Mouse (Mus musculus) induced T-regulatory cell, adult 2 months (primary cell): ENCODE data around the gene Ulk4.

ENCODE experiments used
- DNase-seq: peaks from one replicate; pipeline ENCODE4 v3.0.0-alpha.2; 2012; ENCODE audit warnings: low read depth

Ulk4 gene

GRCm38 (mm10) chr9:121192601-121193370 lies 84.2 kb downstream of the Ulk4 start:
- DNase-seq = no peak

GRCm38 (mm10) chr9:121187811-121188210 lies 89.2 kb downstream of the Ulk4 start:
- DNase-seq = no peak

- DNase-seq = no peak
These were observed 91.2 kb downstream of the Ulk4 start for GRCm38 (mm10) chr9:121185796-121186195.

GRCm38 (mm10) chr9:121176350-121176749 lies 100.6 kb downstream of the Ulk4 start:
- DNase-seq = no peak

GRCm38 (mm10) chr9:121175201-121175600 lies 101.8 kb downstream of the Ulk4 start:
- DNase-seq = no peak

- no peak for DNase-seq
These were observed 104.9 kb downstream of the Ulk4 start for GRCm38 (mm10) chr9:121172123-121172522.

GRCm38 (mm10) chr9:121171609-121172008 lies 105.4 kb downstream of the Ulk4 start:
- DNase-seq = no peak

- DNase-seq = no peak
These were observed 112.4 kb downstream of the Ulk4 start for GRCm38 (mm10) chr9:121164607-121165006.

GRCm38 (mm10) chr9:121162789-121163188 lies 114.2 kb downstream of the Ulk4 start:
- DNase-seq = peak; percentile 28

- DNase-seq = no peak
These were observed 115.0 kb downstream of the Ulk4 start for GRCm38 (mm10) chr9:121161818-121162565.

- no peak for DNase-seq
These were observed 120.7 kb downstream of the Ulk4 start for GRCm38 (mm10) chr9:121156253-121156831.

GRCm38 (mm10) chr9:121153276-121153675 lies 123.7 kb downstream of the Ulk4 start:
- no peak for DNase-seq

GRCm38 (mm10) chr9:121148602-121149001 lies 128.4 kb downstream of the Ulk4 start:
- no peak for DNase-seq

GRCm38 (mm10) chr9:121143208-121143607 lies 133.8 kb downstream of the Ulk4 start:
- no peak for DNase-seq

GRCm38 (mm10) chr9:121132549-121132948 lies 144.4 kb downstream of the Ulk4 start:
- DNase-seq = no peak

- DNase-seq = no peak
These were observed 147.5 kb downstream of the Ulk4 start for GRCm38 (mm10) chr9:121129533-121129932.

- no peak for DNase-seq
These were observed 148.1 kb downstream of the Ulk4 start for GRCm38 (mm10) chr9:121128934-121129333.

- no peak for DNase-seq
These were observed 150.0 kb downstream of the Ulk4 start for GRCm38 (mm10) chr9:121127025-121127424.

- no peak for DNase-seq
These were observed 152.3 kb downstream of the Ulk4 start for GRCm38 (mm10) chr9:121124705-121125104.

GRCm38 (mm10) chr9:121122039-121122438 lies 155.0 kb downstream of the Ulk4 start:
- no peak for DNase-seq

- no peak for DNase-seq
These were observed 159.1 kb downstream of the Ulk4 start for GRCm38 (mm10) chr9:121117936-121118335.

GRCm38 (mm10) chr9:121112131-121112530 lies 164.9 kb downstream of the Ulk4 start:
- DNase-seq = no peak

GRCm38 (mm10) chr9:121108110-121108509 lies 168.9 kb downstream of the Ulk4 start:
- peak; percentile 55 for DNase-seq
